Mouse (Mus musculus) forebrain, embryonic 10.5 days (tissue): ENCODE measurements around the gene Sdhd. TPM values are rescaled to one million over a fixed set of nuclear protein-coding genes. Genes with fewer than 3 reads are reported as not detected.

Source experiments
- DNase-seq: peaks from one replicate; pipeline ENCODE4 v3.0.0-alpha.2; 2017; ENCODE audit warnings: low spot score; ENCODE audit errors: extremely low spot score
- H3K27ac ChIP-seq: fragments of 300-500 bp; sonication (generic); 2 replicates; pipeline ENCODE4 v1.5.1; 2016; ENCODE audit warnings: mild to moderate bottlenecking
- H3K27me3 ChIP-seq: fragments of 300-500 bp; sonication (generic); 2 replicates; pipeline ENCODE4 v1.6.1; 2016; ENCODE audit warnings: mild to moderate bottlenecking; ENCODE audit not compliant: poor library complexity, severe bottlenecking
- H3K36me3 ChIP-seq: fragments of 300-500 bp; sonication (generic); replicated peaks from 2 replicates; pipeline ENCODE4 v1.6.1; 2016; ENCODE audit warnings: mild to moderate bottlenecking, moderate library complexity
- H3K4me1 ChIP-seq: fragments of 300-500 bp; sonication (generic); 2 replicates; pipeline ENCODE4 v1.6.1; 2016
- H3K4me3 ChIP-seq: fragments of 300-500 bp; sonication (generic); 2 replicates; pipeline ENCODE4 v1.5.1; 2016; ENCODE audit warnings: mild to moderate bottlenecking, moderate library complexity
- H3K9me3 ChIP-seq: fragments of 300-500 bp; sonication (generic); 2 replicates; pipeline ENCODE4 v1.6.1; 2016; ENCODE audit warnings: mild to moderate bottlenecking, moderate library complexity
- WGBS: fragments of 180-500 bp; shearing (Covaris S2); methylation state at CpG from one replicate; pipeline ENCODE4 v1.1.7; 2016; 5-methylcytosine and 5-hydroxymethylcytosine counted together
- polyA plus RNA-seq: library from polyadenylated mRNA; unstranded; fragments of >200 nt; fragmentation: Nextera tagmentation; extraction: Ambion mirVana; gene quantifications from 2 replicates; pipeline ENCODE4 v1.2.1, GENCODE M21; 2016

The Sdhd gene
- polyA plus RNA-seq, 1 experiment from 2014 or later: 325 TPM

DNA sequence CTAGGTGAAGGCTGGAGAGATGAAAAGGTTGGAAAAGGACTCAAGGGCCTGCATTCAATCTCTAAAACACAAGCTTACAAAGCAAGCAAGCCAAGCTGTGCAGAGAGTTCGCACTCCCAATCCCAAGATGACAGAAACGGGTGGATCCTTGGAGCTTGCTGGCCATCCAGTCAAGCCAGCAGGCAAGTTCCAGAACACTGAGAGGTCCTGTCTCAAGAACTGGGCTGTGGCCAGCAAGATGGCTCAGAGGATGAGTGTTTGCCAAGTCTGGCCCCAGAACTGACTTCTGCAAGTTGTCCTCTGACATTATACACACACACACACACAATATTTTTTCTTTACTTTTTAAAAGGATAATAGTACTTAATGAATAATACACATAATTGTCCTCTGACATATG, 35.7 kb downstream of the Sdhd start:
- H3K27me3 ChIP-seq: no peaks in the 10 kb centered on the region
- H3K36me3 ChIP-seq: no peaks in the 10 kb centered on the region
- H3K9me3 ChIP-seq: no peaks in the 10 kb centered on the region
- no peak overlapping the region for H3K27ac ChIP-seq
- 94% methylated on average over 2 of the region's 2 CpGs for WGBS
- DNase-seq: no peak
- H3K4me1 ChIP-seq: no peaks in the 10 kb centered on the region
- H3K4me3 ChIP-seq: no peak overlapping the region

DNA sequence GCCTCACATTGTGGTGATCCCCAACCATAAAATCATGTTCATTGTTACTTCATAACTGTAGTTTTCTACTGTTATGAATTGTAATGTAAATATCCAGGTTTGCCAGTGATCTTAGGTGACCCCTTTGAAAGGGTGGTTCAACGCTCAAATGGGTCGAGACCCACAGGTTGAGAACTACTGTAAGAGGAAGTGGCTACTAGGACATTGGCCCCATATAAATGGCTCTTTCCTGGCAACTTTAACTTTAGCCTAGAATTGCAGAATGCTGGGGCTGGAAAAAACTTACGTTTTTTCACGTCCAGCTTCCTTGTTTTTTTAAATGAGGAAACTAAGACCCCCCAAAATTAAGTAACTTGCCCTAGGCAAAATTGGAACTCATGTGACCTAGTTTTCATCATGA, 36.2 kb downstream of the Sdhd start:
- H3K4me3 ChIP-seq: no peak overlapping the region
- no peaks in the 10 kb centered on the region for H3K27me3 ChIP-seq
- WGBS: 87% methylated on average over 4 of the region's 4 CpGs
- H3K27ac ChIP-seq: no peak overlapping the region
- no peaks in the 10 kb centered on the region for H3K4me1 ChIP-seq
- H3K36me3 ChIP-seq: no peaks in the 10 kb centered on the region
- no peak for DNase-seq
- H3K9me3 ChIP-seq: no peaks in the 10 kb centered on the region

DNA sequence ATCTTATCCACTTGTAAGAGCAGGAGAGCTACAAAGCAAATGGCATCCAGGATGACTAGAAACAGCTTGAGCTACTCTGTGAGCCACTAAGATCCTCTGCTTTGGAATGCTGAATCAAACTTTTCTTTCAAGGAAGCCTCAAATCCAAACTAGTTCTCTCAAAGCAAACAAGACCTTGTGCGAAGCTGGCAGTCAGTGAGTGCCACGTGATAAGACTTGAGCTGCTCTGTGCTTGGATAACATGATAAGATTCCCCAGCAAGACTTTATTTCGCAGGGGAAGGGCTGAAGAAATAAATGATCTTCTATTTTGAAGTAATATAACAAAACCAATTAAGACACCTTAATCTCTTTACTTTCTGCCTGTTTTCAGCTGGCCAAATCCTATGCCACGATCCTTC, 37.7 kb downstream of the Sdhd start:
- 80% methylated on average over 4 of the region's 4 CpGs for WGBS
- Histone ChIP-seq H3K4me3 (no peak overlapping the region), H3K36me3 (no peaks in the 10 kb centered on the region), H3K27ac (no peak overlapping the region), H3K9me3 (peaks cover 2% of the 10 kb centered on the region; the same call in 1 of the 2 replicates), H3K27me3 (no peaks in the 10 kb centered on the region), H3K4me1 (no peaks in the 10 kb centered on the region)
- no peak for DNase-seq

- Histone ChIP-seq H3K27ac (no peak overlapping the region), H3K36me3 (no peaks in the 10 kb centered on the region), H3K4me1 (no peaks in the 10 kb centered on the region), H3K27me3 (no peaks in the 10 kb centered on the region), H3K4me3 (no peak overlapping the region), H3K9me3 (peaks cover 3% of the 10 kb centered on the region; the same call in 1 of the 2 replicates)
- no peak for DNase-seq
- WGBS: 79% methylated on average over 7 of the region's 7 CpGs
Observed at GRCm38 (mm10) chr9:50565173-50565572, 38.4 kb downstream of the Sdhd start.

GRCm38 (mm10) chr9:50561918-50562360, 41.7 kb downstream of the Sdhd start:
- Histone ChIP-seq H3K27me3 (no peaks in the 10 kb centered on the region), H3K4me1 (no peaks in the 10 kb centered on the region), H3K4me3 (no peak overlapping the region), H3K9me3 (peaks cover 3% of the 10 kb centered on the region; the same call in 1 of the 2 replicates), H3K27ac (no peak overlapping the region), H3K36me3 (no peaks in the 10 kb centered on the region)
- DNase-seq: no peak
- 89% methylated on average over 2 of the region's 2 CpGs for WGBS

DNA sequence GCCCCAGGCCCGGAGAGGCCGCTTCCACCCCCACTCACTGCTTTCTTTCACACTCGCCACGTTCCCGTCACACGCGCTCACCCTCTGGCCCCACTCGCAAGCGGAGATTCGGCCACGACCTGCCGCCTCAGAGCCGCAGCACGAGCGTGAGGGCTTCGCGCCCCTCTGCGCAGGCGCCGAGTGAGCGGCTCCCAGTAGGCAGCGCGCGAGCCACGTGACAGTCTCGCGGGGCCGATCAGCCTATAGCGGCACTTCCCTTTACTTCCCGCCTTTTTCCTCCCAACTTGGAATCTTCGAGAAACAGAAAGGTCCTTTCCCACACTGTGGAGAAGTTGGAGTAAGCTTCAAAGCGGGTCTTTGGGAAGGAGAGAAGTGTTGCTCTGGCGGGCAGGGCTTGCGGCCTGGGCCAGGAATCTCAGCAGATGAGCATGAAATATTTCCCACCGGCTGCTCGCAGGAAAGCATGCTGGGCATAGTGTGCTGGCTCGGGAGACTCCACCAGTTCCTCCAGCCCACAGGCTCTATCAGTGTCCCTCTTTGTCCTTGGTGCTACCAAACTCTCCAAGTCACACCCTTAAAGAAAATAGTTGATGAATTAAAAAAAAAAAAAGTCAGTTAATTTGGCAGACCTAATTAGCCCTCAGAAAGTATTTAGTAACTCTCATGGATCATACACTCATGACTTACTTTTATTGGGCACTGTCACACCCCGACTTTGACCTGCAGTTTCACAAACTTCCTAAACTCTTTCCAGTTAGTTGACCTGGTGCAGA, 42.3 kb downstream of the Sdhd start, which contains the start of gene Tex12:
Gene Tex12, minus strand, starts transcription at position 181 of the 773 bp plus-strand sequence.
- Histone ChIP-seq H3K36me3 (no peaks in the 10 kb centered on the region), H3K4me3 (no peak within 1 kb of the TSS), H3K9me3 (peaks cover 3% of the 10 kb centered on the region; the same call in 1 of the 2 replicates), H3K27ac (no peak within 1 kb of the TSS), H3K27me3 (no peaks in the 10 kb centered on the region), H3K4me1 (no peaks in the 10 kb centered on the region)
- WGBS: 89% methylated on average over 38 of the region's 38 CpGs
- no peak for DNase-seq

DNA sequence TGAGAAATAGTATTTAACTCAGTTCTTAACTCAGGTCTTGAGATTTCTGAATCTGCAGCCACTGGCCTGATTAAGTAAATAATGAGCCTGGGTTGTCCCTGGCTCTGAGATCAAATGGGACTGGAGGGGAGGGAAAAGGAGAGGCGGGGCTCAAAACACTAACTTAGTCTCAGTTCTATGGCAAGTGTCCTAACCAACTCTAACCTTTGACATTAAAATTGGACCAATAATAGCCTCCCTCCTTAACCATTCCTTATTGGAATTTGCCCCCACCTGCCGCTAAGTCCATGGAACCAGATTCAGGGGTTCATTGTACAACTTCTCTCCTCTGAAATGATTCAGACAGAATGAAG, 48.5 kb downstream of the Sdhd start, which contains the start of gene Bco2:
Gene Bco2, minus strand, starts transcription at position 88 of the 353 bp plus-strand sequence.
- Histone ChIP-seq H3K27ac (peak within 1 kb of the TSS; percentile 85), H3K4me3 (peak within 1 kb of the TSS; percentile 43), H3K36me3 (no peaks in the 10 kb centered on the region), H3K27me3 (no peaks in the 10 kb centered on the region), H3K4me1 (peaks cover 21% of the 10 kb centered on the region), H3K9me3 (no peaks in the 10 kb centered on the region)
- DNase-seq: no peak
- WGBS: 5% methylated on average over 2 of the region's 2 CpGs

DNA sequence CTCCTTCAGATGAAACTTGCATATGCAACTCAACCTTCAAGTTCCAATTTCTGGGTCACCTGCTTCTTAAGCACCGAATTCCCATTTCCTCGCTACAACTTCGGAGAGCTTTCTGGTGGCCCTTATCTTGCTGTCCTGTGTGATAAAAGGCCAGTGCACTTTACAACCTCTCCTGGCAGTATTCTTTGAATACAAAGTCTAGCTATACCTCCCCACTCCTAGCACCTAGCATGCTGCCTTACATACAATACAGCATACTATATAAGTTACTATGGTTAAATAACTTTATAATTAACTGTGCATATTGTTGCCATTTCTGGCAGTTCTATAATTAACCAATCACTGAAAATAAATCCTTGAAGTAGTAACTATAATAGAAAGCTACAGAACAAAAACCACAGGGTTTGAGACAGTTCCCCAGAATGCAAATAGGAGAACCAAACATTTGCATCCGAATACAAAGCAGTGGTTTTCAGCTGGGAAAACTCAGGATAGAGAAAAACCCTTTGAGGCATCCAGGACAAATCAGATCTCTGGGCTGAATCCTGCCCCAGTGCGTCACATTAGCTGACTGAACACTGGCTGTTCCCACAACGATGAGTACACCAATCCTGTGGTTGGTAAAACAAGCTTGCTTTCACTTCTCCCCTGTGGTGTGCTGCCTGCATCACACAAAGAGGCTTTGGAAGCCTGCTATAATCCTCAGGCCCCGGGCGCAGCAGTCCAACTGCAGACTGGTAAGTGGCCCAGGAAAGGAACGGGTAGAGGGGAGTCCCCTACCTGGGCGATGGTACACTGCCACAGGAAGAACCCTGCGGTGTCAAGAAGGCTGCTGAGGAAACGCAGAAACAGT, 49.1 kb downstream of the Sdhd start, which contains the start of gene Il18:
Gene Il18, plus strand, starts transcription at position 587 of the 853 bp plus-strand sequence.
- Histone ChIP-seq H3K4me3 (peak within 1 kb of the TSS; percentile 43), H3K27me3 (no peaks in the 10 kb centered on the region), H3K4me1 (peaks cover 21% of the 10 kb centered on the region), H3K36me3 (no peaks in the 10 kb centered on the region), H3K27ac (peak within 1 kb of the TSS; percentile 85), H3K9me3 (no peaks in the 10 kb centered on the region)
- peak; percentile 79 for DNase-seq
- WGBS: 21% methylated on average over 12 of the region's 12 CpGs

GRCm38 (mm10) chr9:50553547-50553946, 50.1 kb downstream of the Sdhd start:
- H3K4me1 ChIP-seq: peaks cover 21% of the 10 kb centered on the region
- peak overlapping the region; percentile 85; the same call in 1 of the 2 replicates for H3K27ac ChIP-seq
- H3K9me3 ChIP-seq: no peaks in the 10 kb centered on the region
- H3K36me3 ChIP-seq: no peaks in the 10 kb centered on the region
- 84% methylated on average over 2 of the region's 2 CpGs for WGBS
- no peak for DNase-seq
- H3K27me3 ChIP-seq: no peaks in the 10 kb centered on the region
- no peak overlapping the region for H3K4me3 ChIP-seq

DNA sequence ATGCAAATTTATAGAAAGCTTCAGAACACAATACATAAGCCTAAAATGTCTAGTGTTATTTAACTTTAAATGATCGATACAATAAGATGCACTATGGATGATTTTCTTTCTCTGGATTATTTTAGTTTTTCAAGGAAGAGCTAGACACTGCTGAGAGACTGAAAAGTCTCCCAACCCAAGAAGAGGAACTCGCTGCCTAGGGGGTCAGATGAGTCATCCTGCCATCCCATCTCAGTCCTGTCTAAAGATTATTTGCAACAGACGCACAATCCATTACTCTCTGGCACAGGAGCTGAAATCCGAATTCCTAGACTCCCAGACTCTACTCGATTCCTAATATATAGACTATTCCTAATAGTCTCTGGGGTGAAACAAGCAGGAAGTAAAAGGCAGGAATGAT, 51.4 kb downstream of the Sdhd start:
- no peak overlapping the region for H3K27ac ChIP-seq
- no peaks in the 10 kb centered on the region for H3K36me3 ChIP-seq
- H3K4me3 ChIP-seq: no peak overlapping the region
- peaks cover 21% of the 10 kb centered on the region for H3K4me1 ChIP-seq
- no peaks in the 10 kb centered on the region for H3K27me3 ChIP-seq
- WGBS: 88% methylated on average over 5 of the region's 5 CpGs
- no peak for DNase-seq
- no peaks in the 10 kb centered on the region for H3K9me3 ChIP-seq

GRCm38 (mm10) chr9:50548936-50549335, 54.7 kb downstream of the Sdhd start:
- DNase-seq: no peak
- Histone ChIP-seq H3K27ac (no peak overlapping the region), H3K4me3 (no peak overlapping the region), H3K4me1 (peaks cover 4% of the 10 kb centered on the region), H3K27me3 (no peaks in the 10 kb centered on the region), H3K9me3 (no peaks in the 10 kb centered on the region), H3K36me3 (no peaks in the 10 kb centered on the region)
- 90% methylated on average over 4 of the region's 4 CpGs for WGBS

GRCm38 (mm10) chr9:50547859-50548478, 55.6 kb downstream of the Sdhd start:
- Histone ChIP-seq H3K9me3 (no peaks in the 10 kb centered on the region), H3K36me3 (no peaks in the 10 kb centered on the region), H3K4me3 (no peak overlapping the region), H3K4me1 (no peaks in the 10 kb centered on the region), H3K27me3 (no peaks in the 10 kb centered on the region), H3K27ac (no peak overlapping the region)
- 71% methylated on average over 5 of the region's 5 CpGs for WGBS
- DNase-seq: no peak
